Mouse (Mus musculus): ENCODE measurements around the gene Zfp119b. TPM values are rescaled to one million over a fixed set of nuclear protein-coding genes. Genes with fewer than 3 reads are reported as not detected.

Zfp119b gene
- total and polyA plus RNA-seq, 2 experiments from 2014 or later: 3.5 to 5.7 TPM

Other genes starting within 250 kb of the Zfp119b start
- gene Pot1b, start 236.9 kb downstream of the Zfp119b start, total RNA-seq (2014; rRNA removed): 9.5 and 14.4 TPM in 2 replicates
- 1.4 and 1.5 TPM in 2 replicates for gene Pot1b, start 236.9 kb downstream of the Zfp119b start, polyA plus RNA-seq (2015; fragmentation: Nextera tagmentation; extraction: Ambion mirVana)
- 0.11 TPM in 1 of 2 replicates, not detected in the other for gene Adgre4, start 199.5 kb downstream of the Zfp119b start, total RNA-seq (2014; rRNA removed)
- 0.10 and 0.11 TPM in 2 replicates for gene Adgre4, start 199.5 kb downstream of the Zfp119b start, polyA plus RNA-seq (2015; fragmentation: Nextera tagmentation; extraction: Ambion mirVana)
- gene Zfp119a, start 70.6 kb downstream of the Zfp119b start, total RNA-seq (2014; rRNA removed): 4.3 and 10.4 TPM in 2 replicates
- 5.6 and 7.2 TPM in 2 replicates for gene Zfp119a, start 70.6 kb downstream of the Zfp119b start, polyA plus RNA-seq (2015; fragmentation: Nextera tagmentation; extraction: Ambion mirVana)
- 7.0 and 9.6 TPM in 2 replicates for gene Zfp959, start 57.4 kb downstream of the Zfp119b start, total RNA-seq (2014; rRNA removed)
- gene Zfp959, start 57.4 kb downstream of the Zfp119b start, polyA plus RNA-seq (2015; fragmentation: Nextera tagmentation; extraction: Ambion mirVana): 7.2 and 9.1 TPM in 2 replicates
- 2.5 and 3.0 TPM in 2 replicates for gene Ebi3, start 3.1 kb upstream of the Zfp119b start, total RNA-seq (2014; rRNA removed)
- gene Ebi3, start 3.1 kb upstream of the Zfp119b start, polyA plus RNA-seq (2015; fragmentation: Nextera tagmentation; extraction: Ambion mirVana): 7.4 and 8.2 TPM in 2 replicates
- 9.8 and 10.1 TPM in 2 replicates for gene Yju2, start 9.6 kb upstream of the Zfp119b start, total RNA-seq (2014; rRNA removed)
- gene Yju2, start 9.6 kb upstream of the Zfp119b start, polyA plus RNA-seq (2015; fragmentation: Nextera tagmentation; extraction: Ambion mirVana): 14.6 and 16.1 TPM in 2 replicates
- 227 and 253 TPM in 2 replicates for gene Shd, start 21.0 kb upstream of the Zfp119b start, total RNA-seq (2014; rRNA removed)
- 172 and 188 TPM in 2 replicates for gene Shd, start 21.0 kb upstream of the Zfp119b start, polyA plus RNA-seq (2015; fragmentation: Nextera tagmentation; extraction: Ambion mirVana)
- 122 and 129 TPM in 2 replicates for gene Fsd1, start 37.0 kb upstream of the Zfp119b start, total RNA-seq (2014; rRNA removed)
- gene Fsd1, start 37.0 kb upstream of the Zfp119b start, polyA plus RNA-seq (2015; fragmentation: Nextera tagmentation; extraction: Ambion mirVana): 188 and 225 TPM in 2 replicates
- gene Stap2, start 56.1 kb upstream of the Zfp119b start, total RNA-seq (2014; rRNA removed): 1.8 and 2.4 TPM in 2 replicates
- gene Stap2, start 56.1 kb upstream of the Zfp119b start, polyA plus RNA-seq (2015; fragmentation: Nextera tagmentation; extraction: Ambion mirVana): 4.3 TPM in 2 replicates
- gene Mpnd, start 56.2 kb upstream of the Zfp119b start, total RNA-seq (2014; rRNA removed): 145 and 293 TPM in 2 replicates
- 91.6 and 99.2 TPM in 2 replicates for gene Mpnd, start 56.2 kb upstream of the Zfp119b start, polyA plus RNA-seq (2015; fragmentation: Nextera tagmentation; extraction: Ambion mirVana)
- 64.1 and 71.4 TPM in 2 replicates for gene Sh3gl1, start 87.1 kb upstream of the Zfp119b start, total RNA-seq (2014; rRNA removed)
- gene Sh3gl1, start 87.1 kb upstream of the Zfp119b start, polyA plus RNA-seq (2015; fragmentation: Nextera tagmentation; extraction: Ambion mirVana): 83.2 and 84.8 TPM in 2 replicates
- 2.7 and 3.1 TPM in 2 replicates for gene Chaf1a, start 90.9 kb upstream of the Zfp119b start, total RNA-seq (2014; rRNA removed)
- gene Chaf1a, start 90.9 kb upstream of the Zfp119b start, polyA plus RNA-seq (2015; fragmentation: Nextera tagmentation; extraction: Ambion mirVana): 2.4 and 2.8 TPM in 2 replicates
- 76.9 and 123 TPM in 2 replicates for gene Ubxn6, start 125.5 kb upstream of the Zfp119b start, total RNA-seq (2014; rRNA removed)
- gene Ubxn6, start 125.5 kb upstream of the Zfp119b start, polyA plus RNA-seq (2015; fragmentation: Nextera tagmentation; extraction: Ambion mirVana): 84.8 and 89.9 TPM in 2 replicates
- gene Hdgfl2, start 130.1 kb upstream of the Zfp119b start, total RNA-seq (2014; rRNA removed): 59.6 and 72.1 TPM in 2 replicates
- 120 and 123 TPM in 2 replicates for gene Hdgfl2, start 130.1 kb upstream of the Zfp119b start, polyA plus RNA-seq (2015; fragmentation: Nextera tagmentation; extraction: Ambion mirVana)
- gene Plin4, start 160.3 kb upstream of the Zfp119b start, total RNA-seq (2014; rRNA removed): 0.42 and 0.55 TPM in 2 replicates
- gene Plin4, start 160.3 kb upstream of the Zfp119b start, polyA plus RNA-seq (2015; fragmentation: Nextera tagmentation; extraction: Ambion mirVana): 0.04 and 0.05 TPM in 2 replicates
- gene Plin5, start 168.1 kb upstream of the Zfp119b start, total RNA-seq (2014; rRNA removed): 4.3 and 4.5 TPM in 2 replicates
- 4.8 and 5.9 TPM in 2 replicates for gene Plin5, start 168.1 kb upstream of the Zfp119b start, polyA plus RNA-seq (2015; fragmentation: Nextera tagmentation; extraction: Ambion mirVana)
- 0.47 and 0.49 TPM in 2 replicates for gene Lrg1, start 172.5 kb upstream of the Zfp119b start, total RNA-seq (2014; rRNA removed)
- 0.43 and 0.66 TPM in 2 replicates for gene Lrg1, start 172.5 kb upstream of the Zfp119b start, polyA plus RNA-seq (2015; fragmentation: Nextera tagmentation; extraction: Ambion mirVana)
- gene Sema6b, start 190.8 kb upstream of the Zfp119b start, total RNA-seq (2014; rRNA removed): 90.5 and 106 TPM in 2 replicates
- 15.6 and 17.4 TPM in 2 replicates for gene Sema6b, start 190.8 kb upstream of the Zfp119b start, polyA plus RNA-seq (2015; fragmentation: Nextera tagmentation; extraction: Ambion mirVana)
- gene Tnfaip8l1, start 213.0 kb upstream of the Zfp119b start, total RNA-seq (2014; rRNA removed): 15.1 and 17.9 TPM in 2 replicates
- 8.4 and 9.9 TPM in 2 replicates for gene Tnfaip8l1, start 213.0 kb upstream of the Zfp119b start, polyA plus RNA-seq (2015; fragmentation: Nextera tagmentation; extraction: Ambion mirVana)
- 41.7 and 49.3 TPM in 2 replicates for gene Mydgf, start 234.4 kb upstream of the Zfp119b start, total RNA-seq (2014; rRNA removed)
- gene Mydgf, start 234.4 kb upstream of the Zfp119b start, polyA plus RNA-seq (2015; fragmentation: Nextera tagmentation; extraction: Ambion mirVana): 75.8 and 82.5 TPM in 2 replicates

Measured in midbrain, postnatal 0 days (tissue).